Mouse (Mus musculus) layer of hippocampus, adult 8-10 months (tissue): ENCODE data around the gene Rad54l. TPM values are rescaled to one million over a fixed set of nuclear protein-coding genes. Genes with fewer than 3 reads are reported as not detected.

Source experiments
- DNase-seq, 2 experiments: peaks; one replicate each; pipeline ENCODE4 v3.0.0; 2022; ENCODE audit warnings: low spot score in 2 of 2
- total RNA-seq, 4 experiments: library from RNA; stranded (reverse); gene quantifications; 2 replicates each; pipeline ENCODE4 v1.2.4; 2022

Gene Rad54l
- total RNA-seq, 4 experiments from 2014 or later = 0.41 to 1.1 (median 0.72) TPM

GRCm38 (mm10) chr4:116141736-116142135 lies 18.2 kb upstream of the Rad54l start:
- no peak for DNase-seq

- no peak for DNase-seq
Observed at GRCm38 (mm10) chr4:116140801-116141574, 17.5 kb upstream of the Rad54l start.

- DNase-seq = no peak
Observed at GRCm38 (mm10) chr4:116137421-116137996, 14.0 kb upstream of the Rad54l start.

DNA sequence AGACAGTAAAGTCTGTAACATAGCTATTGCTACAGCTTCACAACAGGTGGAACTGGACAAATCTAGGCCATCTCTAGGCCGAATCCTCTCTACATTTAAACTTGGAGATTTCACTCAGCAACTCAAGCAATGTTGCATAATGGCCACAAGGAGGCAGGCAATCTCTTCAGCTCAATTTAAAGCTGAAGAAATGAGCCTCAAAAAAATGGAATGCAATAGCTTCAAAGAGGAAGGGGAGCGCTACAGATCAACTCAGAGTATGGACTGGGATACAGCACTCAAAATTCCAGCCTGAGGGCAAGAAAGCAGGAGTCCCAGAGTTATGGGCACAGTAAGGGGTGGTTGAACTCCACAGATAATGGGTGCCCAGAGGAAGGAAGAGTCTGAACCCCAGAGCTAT lies 11.5 kb upstream of the Rad54l start:
- no peak for DNase-seq

DNA sequence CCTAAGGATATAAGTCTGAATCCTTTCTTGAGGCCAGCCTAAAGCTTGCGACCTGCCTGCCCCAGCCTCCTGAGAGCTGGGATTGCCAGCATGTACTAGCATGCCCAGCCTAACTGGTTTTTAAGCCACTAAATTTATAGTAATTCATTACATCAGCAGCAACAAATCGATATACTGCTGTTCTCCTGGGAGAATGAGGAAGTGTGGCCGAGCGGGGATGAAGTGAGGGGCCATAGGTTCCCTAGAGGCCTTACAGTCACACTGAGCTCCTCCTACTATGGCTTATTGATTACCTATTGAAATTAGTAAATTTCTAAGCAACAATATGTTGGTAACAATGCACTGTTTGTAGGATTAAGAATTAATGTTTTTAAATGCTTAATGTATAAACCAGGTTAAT lies 9.6 kb upstream of the Rad54l start:
- no peak for DNase-seq

DNA sequence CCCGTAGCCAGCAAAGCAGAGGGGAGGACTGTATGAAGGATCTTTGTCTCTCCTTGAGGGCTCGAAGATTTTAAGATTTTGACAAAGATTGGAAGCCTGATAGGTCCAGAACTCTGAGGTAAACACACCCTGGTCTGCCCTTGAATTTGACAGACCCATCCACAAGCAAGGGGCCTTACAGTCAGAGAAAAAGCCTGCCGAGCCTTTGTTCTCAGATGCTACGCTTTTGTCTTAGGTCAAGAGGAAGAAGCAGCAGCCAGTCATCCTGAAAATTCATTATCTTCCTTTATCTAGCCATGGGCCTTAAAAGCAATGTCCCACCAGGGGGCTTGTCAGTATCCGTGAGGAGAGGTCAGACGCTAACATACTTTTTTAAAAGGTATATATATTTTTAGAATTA lies 4.5 kb upstream of the Rad54l start:
- DNase-seq = no peak

DNA sequence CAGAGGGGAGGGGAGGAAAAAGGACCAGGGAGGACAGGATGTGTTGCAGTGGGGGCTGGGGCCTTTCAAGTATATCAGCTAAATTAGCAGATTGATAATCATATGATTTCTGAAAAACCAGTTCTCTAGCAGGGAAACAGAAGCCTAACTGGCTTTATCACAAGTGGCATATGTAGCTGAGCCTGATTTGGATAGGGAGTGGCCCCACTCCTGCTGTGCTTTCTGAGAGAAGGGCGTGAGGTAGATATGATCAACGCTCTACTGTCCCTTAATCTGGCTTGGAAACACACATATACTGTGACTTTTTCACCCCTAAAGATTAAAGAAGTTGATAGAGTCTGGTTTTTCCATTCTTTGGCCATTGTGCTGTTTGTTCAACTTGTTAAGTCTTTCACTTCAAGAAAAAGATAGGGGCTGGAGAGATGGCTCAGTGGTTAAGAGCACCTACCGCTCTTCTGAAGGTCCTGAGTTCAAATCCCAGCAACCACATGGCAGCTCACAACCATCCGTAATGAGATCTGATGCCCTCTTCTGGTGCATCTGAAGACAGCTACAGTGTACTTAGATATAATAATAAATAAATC lies 2.4 kb upstream of the Rad54l start:
- no peak for DNase-seq

DNA sequence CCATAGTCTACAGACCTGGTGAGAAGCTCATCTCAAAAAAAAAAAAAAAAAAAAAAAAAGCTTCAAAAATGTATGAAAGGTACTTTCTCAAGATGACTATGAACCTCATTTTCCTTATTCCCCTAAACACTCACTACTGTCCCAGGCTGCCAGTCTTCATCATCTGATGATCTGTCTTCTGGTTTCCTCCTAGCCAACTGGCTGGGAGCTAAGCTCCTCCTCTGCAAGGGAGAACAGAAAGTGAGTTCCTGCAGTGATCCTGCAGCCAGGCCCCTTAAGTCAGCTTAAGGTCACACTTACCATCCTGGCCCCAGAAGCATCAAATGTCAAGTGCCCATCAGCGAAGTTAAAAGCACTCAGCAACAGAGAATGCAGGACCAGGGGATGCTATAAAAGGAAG lies 728 bp downstream of the Rad54l start:
- DNase-seq = no peak

- DNase-seq = no peak
Observed at GRCm38 (mm10) chr4:116111486-116111885, 12.0 kb downstream of the Rad54l start.

DNA sequence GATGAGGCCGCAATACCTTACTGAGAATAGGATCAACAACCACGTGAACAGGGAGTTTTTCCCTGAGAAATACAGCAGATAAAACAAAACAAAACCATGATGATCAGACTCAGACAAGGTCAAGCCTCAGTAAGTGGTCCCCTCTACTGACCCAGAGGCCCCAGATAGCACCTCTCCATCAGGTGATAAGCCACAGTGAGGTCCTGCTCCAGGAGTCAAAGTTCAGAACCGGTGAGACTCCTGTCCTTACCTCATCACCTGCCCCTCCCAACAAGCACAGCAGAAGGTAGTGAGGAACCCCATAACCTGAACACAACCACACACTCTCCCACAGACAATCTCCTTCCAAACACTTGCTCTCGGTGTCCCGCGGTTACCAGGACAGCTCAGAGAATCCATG lies 12.8 kb downstream of the Rad54l start:
- no peak for DNase-seq

DNA sequence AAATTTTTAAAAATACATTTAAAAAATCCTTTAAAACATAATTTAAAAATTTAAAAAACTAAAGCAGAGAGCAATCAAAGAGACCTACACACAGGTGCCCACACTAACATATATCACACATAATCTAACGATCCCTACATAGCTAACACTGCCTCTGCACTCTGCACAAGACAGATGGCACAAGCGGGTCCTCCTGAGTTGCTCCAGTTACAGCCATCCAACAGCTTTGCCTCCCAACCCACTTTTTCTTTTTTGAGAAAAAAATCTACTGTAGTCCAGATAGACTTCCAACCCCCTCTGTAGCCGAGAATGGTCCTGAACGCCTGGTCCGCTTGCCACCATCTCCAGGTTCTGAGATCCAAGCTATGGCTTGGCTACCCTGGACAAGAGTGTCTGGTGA lies 18.2 kb downstream of the Rad54l start:
- no peak for DNase-seq

GRCm38 (mm10) chr4:116100959-116101358 lies 22.5 kb downstream of the Rad54l start:
- no peak for DNase-seq

DNA sequence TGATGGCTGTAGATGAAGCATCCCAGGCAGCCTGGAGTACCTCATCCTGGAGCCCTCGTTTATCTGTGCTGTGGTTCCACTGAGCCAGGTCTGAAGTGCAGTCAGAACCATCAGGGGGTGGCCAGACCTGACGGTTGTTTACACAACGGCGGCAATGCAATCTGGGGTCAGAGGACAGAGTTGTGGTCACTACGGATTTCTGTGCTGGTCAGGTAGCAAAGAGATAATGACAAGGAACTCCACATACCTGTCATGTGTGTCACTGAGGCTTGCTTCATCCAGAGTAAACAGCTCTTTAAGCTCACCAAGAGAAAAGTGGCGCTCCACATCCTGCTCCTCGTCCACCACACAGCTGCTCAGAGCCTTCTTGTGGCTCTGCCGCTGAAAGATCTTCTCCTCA lies 26.3 kb downstream of the Rad54l start:
- no peak for DNase-seq

- no peak for DNase-seq
Observed at GRCm38 (mm10) chr4:116096291-116096690, 27.2 kb downstream of the Rad54l start.

DNA sequence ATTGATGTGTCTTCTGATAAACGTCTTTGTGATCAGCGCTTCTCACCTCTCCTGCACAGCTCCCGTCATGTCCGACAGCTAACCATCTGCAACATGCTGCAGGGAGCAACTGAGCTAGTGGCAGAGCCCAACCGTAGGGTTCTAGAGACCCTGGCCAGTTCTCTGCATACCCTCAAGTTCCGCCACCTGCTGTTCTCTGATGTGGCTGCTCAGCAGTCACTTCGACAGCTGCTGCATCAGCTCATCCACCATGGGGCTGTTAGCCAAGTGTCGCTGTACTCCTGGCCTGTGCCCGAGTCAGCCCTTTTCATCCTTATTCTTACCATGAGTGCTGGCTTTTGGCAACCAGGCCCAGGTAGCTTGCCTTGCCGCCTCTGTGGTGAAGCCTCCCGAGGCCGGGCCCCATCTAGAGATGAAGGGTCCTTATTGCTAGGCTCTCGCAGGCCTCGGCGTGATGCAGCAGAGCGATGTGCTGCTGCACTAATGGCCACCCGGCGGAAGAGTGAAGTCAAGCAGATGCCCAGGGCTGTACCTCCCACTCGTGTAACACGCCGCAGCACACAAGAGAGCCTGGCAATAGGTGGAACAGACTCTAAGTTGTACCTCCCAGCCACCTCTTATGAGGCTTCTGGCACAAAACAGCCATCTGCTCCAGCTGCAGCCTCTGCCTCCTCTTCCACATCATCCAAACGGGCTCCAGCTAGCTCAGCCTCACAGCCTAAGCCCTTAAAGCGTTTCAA lies 34.8 kb downstream of the Rad54l start:
- DNase-seq = no peak

- no peak for DNase-seq
Observed at GRCm38 (mm10) chr4:116077240-116078095, 46.0 kb downstream of the Rad54l start.

GRCm38 (mm10) chr4:116076369-116077231 lies 46.9 kb downstream of the Rad54l start:
- DNase-seq = no peak

- peak; percentile 50 to 52 for DNase-seq
Observed at GRCm38 (mm10) chr4:116075631-116076368, 47.7 kb downstream of the Rad54l start.

DNA sequence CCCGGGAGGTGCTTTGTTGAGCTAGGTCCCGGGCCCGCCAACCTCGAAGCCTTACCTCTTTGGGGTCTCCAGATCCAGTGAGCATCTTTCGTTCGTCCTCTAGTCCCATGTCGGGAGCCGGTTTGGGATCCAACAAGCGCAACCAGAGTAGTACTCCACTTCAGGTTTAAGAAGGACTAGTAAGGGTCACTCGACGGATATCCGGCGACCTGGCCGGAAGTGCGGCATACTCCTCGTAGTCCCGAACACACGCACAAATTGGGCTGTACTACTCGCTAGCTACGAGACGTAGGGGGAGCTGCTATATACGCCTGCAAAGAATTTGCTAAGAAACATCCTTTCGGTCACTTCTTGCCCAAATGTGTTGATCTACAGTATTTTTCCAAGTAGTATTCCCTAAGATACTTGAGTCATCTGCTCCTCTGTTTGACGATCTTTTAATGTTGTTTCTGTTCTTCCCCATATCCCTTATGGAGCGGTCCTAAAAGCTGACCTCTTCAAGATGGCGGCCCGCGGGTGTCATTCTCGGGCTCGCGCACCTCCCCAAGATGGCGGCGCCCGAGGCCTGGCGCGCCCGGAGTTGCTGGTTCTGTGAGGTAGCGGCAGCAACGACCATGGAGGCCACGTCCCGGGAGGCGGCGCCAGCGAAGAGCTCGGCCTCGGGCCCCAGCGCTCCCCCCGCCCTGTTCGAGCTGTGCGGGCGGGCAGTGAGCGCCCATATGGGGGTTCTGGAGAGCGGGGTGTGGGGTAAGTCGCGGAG lies 48.4 kb downstream of the Rad54l start, which contains the start of the genes Uqcrh and Lrrc41:
Uqcrh (minus strand) TSS at position 211 of the 760 bp plus-strand sequence.
Lrrc41 (plus strand) TSS at position 409 of the 760 bp plus-strand sequence.
- DNase-seq = peak; percentile 94 to 97
